Mouse (Mus musculus) heart, postnatal 36 days (tissue): ENCODE data around the gene Agap2. TPM values are rescaled to one million over a fixed set of nuclear protein-coding genes. Genes with fewer than 3 reads are reported as not detected.

Experiments used
- DNase-seq, 2 experiments: peaks; one replicate each; pipeline ENCODE4 v3.0.0; 2021 to 2022
- intact Hi-C: fragments of 180-260 bp; cut with DNase I; formaldehyde crosslinking; loops from one replicate; pipeline ENCODE4 v1.15.1; 2025
- total RNA-seq, 2 experiments: library from RNA; stranded (reverse); gene quantifications; 2 replicates each; pipeline ENCODE4 v1.2.3; 2021

The Agap2 gene
- total RNA-seq = 1 to 10 TPM; 5.6 to 7.0 TPM

DNA sequence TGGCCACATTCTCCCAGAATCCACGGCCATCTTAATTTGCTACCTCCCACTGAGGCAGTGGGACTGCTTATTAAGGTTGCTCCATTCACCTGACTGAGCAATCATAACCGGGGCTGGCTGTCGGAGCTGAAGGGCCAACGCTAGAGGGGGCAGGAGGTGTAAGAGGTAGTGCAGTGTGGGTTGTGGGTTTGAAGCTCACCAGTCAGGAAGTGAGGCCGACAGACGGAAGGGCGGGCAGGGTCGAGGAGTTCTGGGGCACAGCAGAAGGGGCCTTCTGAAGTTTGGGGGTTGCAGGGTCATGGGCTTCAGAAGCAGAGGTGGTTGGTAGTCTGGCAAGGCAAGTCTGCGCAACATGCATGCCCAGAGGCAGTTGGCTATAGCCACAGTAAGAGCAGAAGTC is at the start of gene Agap2:
Gene Agap2, plus strand, starts transcription at position 205 of the 400 bp plus-strand sequence.
- intact Hi-C loops = no loop called here
- no peak for DNase-seq

DNA sequence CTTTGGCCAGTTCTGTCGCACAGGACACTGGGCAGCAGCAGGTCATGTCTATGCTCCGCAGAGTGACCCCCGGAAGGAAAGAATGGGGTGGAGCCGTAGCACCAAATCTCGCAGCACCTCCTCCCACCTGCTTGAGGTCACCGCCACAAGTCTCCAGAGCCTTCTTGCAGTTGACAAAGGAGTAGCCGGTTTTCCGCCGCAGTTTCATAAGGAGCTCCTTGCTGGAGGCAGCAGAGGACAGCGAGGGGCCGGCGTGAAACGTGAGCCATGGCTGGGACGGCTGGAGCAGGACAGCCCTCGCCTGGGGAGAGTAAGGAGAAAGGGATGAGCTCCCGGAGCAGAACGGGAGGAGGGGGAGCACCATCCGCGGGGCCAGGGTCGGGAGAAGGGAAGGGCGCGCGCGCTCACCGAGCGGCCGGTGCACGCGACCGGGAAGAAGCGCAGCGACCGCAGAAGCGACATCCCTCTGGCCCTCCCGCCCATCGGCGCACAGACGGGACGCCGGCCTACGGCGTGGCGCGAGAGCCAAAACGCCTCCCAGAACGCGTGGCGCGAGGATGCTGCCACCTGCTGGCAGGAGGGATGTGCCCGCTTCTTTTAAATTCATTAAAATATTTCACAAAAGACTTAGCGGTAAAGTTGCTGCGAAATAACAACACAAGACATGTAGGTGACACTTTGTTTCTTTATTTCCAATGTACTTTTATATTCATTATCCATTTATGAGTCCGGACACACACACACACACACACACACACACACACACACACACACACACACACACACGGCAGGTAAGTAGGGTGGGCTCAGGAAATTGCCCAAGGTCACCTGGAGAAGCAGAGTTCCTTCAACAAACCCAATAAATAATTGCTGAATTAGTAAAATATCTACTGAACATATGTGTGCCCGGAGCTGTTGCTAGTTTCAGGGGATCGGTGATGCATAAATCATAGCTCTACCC is 44.5 kb upstream of the Agap2 start, which contains the start of gene Tsfm:
Gene Tsfm, minus strand, starts transcription at position 505 of the 961 bp plus-strand sequence.
- peak; percentile 95 to 97 for DNase-seq
- intact Hi-C loops = loop anchor here (1.0 to 2.0 kb wide), 2 partner anchors 40 to 111 kb away; no protein-coding TSS in a partner anchor

DNA sequence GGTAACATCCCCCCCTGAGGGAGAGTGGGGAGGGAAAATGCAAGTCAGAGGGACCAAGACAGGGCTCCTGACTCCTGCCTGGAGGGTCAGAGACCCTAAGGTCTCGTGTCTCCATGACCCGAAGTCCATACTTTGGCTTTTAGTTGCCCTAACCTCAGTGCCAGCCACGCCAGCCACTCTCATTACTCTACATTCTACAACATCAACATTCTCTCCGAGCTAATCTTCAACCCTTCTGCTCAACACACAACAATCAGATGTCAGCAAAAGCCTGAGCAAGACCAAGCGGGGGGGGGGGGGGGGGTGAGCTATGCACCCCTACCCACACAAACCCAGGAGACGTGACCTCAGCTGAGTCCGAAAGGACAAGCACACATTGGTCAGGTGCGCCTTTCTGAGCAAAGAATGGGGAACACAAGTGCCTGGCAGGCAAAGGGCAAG is 41.8 kb upstream of the Agap2 start:
- no peak for DNase-seq
- intact Hi-C loops = no loop called here

DNA sequence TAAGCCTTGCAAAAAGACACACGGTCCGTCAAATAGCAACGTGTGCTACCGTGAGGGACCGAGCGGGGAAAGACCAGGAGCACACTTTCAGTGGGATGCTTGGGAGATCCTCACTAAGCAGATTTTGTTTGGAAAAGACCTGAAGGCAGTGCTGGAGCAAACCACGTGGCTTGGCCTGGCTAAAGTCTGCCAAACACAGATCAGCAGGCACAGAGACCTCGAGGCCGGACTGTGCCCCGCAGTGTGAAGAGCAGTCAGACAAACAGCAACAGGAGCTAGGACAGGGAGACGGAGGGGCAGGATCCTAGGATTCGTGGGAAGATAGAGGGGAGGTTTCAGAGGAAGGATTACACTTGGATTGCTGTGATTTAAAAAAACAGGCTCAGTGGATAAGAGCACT is 38.8 kb upstream of the Agap2 start:
- DNase-seq = no peak
- intact Hi-C loops = no loop called here

DNA sequence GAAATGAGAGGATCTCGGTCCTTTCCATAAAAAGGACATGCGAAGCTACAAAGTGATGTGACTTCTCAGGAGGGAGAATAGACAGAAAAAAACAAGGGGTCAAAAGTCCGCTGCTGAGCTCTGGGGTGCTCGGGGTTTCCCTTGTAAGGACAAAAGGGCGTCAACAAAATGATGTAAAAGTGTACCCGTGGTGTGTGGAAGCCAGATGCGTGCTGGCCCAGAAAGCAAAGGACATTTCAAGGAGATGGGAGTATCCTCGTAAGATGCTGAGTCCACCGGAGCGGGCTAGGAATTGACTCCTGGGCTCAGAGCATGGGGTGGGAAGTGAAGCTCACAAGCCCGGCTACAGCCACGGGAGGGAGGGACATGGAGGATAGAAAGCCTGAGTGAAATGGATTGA is 37.4 kb upstream of the Agap2 start:
- intact Hi-C loops = no loop called here
- DNase-seq = no peak

DNA sequence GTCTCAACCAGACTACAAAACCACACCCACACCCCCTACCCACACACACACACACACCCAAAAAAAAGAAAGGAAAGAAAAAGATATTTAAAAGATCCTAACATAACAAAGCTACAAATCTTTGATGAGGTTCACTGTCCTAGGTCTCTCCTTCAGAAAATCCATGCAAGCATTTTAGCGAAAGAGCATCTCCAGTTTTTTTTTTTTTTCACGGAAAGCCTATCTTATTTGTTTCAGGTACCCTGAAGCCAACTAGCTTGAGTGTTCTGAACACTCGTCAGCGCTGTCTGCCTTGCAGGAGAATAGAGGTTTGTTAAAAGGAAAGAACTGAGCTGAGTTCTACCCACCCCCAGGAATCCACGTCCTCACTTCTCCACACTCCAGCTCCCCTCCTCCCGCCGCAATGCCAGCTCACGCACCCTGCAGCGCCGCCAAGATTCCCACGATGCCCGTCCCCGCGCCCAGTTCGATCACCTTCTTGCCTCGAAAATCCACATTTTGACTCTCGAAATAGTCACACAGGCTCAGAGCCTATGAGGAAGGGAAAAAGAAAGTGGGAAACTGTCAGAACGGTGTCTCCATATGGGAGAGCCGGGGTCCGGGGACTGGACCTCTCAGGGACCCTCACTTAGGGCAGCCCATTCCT is 34.4 kb upstream of the Agap2 start:
- peak in 1 of 2 experiments; percentile 21 for DNase-seq
- intact Hi-C loops = no loop called here

DNA sequence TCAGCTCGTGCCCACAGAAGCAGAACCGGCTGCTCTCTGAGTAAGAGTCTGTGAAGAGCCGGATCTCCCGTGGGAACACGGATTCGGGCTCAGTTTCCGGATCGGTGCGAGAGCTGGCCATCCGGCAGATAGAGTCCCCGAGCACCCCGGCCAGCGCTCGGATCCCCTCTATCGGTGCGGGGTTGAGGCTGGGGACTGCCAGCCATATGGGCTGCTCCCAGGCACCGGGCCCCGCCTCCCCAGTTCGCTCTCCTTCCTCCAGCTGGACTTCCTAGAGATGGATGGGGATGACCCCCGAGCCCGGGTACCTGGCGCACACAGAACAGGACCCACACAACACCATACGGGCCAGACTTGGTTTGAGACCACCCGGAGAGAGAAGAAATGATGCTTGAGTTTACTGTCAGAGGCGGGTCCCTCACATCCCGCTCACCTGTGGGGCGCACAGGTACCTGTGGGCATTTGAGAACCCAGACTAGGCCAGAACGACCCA is 33.8 kb upstream of the Agap2 start, which contains the start of the genes Mettl1 and Eef1akmt3:
Gene Mettl1, plus strand, starts transcription at position 141 of the 493 bp plus-strand sequence.
Gene Eef1akmt3, minus strand, starts transcription at position 240 of the 493 bp plus-strand sequence.
- intact Hi-C loops = no loop called here
- no peak for DNase-seq

DNA sequence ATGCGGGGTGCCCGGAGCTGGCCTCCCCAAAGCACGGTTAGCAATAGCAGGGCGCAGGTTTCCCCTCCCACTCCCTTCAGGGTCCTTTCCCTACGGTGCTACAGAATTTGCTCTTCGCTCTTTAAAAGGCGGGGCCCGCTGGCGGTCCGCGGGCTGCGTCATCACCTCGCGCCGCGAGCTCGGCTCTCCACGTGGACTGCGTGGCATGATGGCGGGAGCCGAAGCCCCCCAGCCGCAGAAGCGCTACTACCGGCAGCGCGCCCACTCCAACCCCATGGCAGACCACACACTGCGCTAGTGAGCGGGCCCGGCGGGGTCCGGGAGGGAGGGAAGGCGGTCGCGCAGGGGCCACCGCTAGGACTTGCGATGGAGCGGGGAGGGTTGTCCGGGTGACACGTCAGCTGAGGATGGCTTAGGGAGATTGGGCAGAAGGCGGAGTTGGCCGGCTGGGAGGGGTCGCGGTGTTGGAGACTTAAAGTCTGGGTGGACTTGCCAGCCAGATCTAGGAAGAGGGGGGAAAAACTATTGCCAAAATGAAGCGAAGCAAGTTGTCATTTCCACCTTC is 33.2 kb upstream of the Agap2 start:
- intact Hi-C loops = no loop called here
- DNase-seq = peak; percentile 88 to 95

DNA sequence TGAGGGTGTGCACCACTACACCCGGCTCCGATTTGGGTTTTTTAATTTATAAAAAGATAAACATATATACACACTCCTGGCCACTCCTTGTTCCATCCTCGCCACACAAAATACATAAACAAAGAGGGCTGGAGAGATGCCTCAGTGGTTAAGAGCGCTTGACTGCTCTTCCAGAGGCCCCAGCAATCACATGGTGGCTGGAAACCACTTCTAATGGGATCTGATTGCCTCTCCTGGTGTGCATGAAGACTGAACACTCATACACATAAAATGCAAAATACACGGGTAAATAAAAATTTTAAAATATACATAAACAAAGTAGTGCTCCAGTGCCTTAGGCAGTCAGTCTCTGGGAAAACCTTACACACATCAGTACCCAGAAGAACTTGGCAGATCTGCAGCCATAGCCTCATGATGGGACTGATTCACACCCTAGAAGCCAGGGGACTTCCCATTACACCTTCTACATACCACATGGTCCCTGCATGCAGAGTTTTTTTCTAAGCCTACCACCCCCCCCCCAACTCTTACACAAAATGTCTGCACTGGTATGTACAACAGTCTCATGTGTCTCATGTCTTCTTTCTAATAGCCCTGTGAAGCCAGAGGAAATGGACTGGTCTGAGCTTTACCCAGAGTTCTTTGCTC is 32.5 kb upstream of the Agap2 start:
- DNase-seq = no peak
- intact Hi-C loops = no loop called here

DNA sequence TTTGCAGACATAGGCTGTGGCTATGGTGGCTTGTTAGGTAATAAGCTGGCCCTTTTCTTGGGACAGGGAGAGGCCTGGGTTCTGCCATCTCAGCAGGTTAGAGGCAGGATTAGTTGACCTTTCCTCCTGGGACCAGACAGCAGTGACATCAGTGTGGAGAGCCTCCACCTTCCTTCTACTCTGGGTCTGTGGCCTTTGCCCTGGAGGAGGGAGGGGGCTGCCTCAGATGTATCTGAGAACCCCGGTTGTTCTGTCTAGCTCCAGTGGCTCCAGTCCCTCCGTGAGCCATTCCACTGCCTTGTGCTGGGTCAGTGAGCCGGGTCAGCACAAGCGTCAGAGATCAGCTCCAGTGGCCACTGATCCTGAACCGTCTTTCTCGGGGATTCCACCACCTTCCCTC is 31.9 kb upstream of the Agap2 start:
- intact Hi-C loops = no loop called here
- no peak for DNase-seq

DNA sequence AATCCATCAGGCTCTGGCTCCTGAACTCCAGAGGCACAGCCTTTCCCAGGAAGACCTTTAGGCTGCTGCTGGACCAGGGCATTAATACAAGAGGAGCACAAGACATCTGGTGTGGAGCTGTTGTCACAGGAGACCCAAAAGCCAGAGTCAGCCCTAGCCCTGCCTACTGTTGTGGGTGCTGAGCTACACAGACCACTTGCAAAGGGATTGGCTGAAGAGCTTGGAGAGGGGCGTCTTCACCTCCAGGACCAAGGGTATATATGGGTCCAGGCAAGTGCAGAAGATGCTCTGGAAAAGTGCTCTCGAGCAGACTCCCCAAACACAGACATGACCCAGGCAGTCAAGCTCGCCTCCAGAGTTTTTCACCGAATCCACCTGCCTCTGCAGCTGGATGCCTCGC is 27.1 kb upstream of the Agap2 start, which contains the start of gene Cyp27b1:
Gene Cyp27b1, plus strand, starts transcription at position 297 of the 400 bp plus-strand sequence.
- intact Hi-C loops = no loop called here
- no peak for DNase-seq

DNA sequence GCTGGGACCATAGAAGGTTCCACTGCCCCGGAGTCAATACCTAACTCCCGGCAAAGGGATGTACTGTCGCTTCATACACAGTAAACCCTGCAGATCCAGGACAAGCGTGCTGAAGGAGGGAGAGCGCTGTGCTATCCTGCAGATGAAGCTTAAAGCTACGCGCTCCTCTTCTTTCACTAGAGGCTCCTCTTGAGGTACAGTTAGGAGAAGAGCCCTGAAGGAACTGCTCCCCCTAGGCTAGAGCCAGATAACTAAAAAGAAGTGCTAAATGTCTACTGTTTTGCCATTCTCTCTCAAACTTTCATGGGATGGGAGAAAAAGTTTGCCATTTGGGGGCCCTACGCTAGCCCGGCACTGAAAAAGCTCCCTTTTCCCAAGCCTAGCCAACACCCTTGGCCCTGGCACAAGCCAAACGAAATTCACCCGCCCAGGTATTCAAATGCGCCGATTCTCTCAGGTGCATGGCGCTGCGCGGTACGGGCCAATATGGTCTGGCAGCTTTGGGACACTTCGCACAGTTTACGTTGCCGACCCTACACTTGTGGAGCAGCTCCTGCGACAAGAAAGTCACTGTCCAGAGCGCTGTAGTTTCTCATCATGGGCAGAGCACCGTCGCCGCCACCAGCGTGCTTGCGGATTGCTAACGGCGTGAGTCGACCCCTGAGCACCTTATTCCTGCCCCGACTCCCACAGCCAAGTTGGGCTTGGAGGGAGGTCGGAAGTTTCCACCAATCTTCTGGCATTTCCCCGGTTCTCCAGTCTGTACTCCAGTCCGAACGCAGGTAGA is 26.3 kb upstream of the Agap2 start:
- no peak for DNase-seq
- intact Hi-C loops = no loop called here

DNA sequence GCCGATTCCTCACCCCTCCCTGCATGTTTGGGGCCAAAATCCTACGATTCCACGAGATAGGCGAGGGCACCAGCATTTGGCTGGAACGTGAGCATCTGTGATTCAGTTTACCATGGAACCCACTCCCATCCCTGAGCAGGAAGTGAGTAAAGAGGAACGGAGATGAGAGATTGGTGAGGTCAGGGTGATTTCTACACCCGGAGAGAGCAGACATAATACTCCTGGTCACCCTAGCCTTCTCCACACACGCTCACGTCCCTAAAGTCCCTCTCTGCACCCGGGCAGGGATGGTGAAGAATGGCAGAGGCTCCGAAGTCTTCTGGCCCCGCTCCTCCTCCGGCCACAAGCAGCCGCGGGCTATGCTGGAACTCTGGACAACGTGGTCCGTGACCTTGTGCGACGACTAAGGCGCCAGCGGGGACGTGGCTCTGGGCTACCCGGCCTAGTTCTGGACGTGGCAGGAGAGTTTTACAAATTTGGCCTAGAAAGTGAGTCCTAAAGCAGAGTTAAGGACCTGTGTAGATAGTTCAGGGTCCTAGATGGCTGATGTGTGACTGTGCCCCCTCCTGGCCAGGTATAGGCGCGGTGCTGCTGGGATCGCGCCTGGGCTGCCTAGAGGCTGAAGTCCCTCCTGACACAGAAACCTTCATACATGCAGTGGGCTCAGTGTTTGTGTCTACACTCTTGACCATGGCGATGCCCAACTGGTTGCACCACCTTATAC is 25.5 kb upstream of the Agap2 start:
- intact Hi-C loops = no loop called here
- no peak for DNase-seq

DNA sequence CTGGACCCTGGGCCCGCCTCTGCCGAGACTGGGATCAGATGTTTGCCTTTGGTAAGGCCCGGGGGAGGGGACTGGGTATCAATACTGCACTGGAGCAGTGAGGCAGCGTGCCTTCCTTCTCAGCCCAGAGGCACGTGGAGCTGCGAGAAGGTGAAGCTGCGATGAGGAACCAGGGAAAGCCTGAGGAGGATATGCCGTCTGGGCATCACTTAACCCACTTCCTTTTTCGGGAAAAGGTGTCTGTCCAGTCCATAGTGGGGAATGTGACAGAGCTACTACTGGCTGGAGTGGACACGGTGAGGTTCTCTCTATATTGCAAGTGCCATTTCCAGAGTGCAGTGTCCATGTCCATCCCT is 25.0 kb upstream of the Agap2 start:
- intact Hi-C loops = no loop called here
- no peak for DNase-seq

DNA sequence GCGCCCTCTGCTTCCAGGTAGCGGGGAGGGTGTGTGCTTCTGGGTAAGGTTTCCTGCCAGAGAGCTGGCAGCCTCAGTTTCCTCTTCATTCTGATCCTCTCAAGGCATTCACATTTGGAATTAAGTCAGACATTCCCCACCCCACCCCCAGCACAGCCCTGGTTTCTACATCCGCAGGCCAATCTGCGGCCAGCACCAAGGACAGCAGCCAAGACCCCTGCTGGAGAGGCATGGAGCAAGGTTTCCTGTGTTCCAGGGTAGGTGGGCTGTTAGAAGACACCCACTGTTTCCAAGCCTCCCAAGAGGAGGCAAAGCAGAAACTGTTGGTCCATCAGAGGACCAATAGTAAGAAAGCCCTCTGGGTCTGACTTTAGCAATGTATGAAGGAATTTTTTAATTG is 20.4 kb upstream of the Agap2 start:
- DNase-seq = no peak
- intact Hi-C loops = no loop called here

DNA sequence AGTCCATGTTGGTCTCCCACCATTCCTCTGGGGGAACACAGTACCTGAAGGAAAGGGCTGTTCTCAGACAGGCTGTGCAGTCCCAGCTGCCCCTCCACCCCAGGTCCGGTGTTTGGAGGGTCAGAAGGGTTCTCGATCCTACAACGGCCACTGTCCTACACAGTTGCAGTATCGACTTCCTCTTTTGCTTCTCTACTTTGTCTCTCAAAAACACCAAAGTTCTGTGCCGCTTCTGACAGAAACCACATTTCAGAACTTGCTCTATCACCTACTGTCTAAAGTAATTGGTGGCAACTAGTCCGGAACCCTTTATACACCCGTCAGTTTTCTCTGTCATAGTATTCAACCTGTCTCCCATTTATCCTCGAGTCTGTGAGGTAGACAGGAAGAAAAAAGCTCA is 19.7 kb upstream of the Agap2 start:
- no peak for DNase-seq
- intact Hi-C loops = no loop called here

DNA sequence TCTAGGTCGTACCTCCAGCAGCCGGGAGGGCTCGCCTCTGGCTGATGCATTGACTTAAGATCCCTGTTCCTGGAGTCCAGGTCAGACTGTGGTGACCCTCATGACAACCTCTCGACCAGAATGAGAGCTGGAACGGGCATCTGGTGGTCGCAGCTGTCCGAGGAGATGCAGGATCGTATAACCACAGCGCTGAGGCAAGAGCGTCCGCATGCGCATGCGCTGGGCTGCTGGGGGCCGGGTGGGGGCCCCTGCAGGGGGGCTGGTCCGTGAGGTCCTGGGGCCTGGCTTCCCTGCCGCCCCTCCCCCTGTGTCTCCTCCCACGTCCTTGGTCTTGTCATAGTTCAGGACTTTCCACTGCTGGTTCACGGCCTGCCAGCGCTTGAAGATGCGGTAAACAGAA is 18.6 kb upstream of the Agap2 start:
- DNase-seq = no peak
- intact Hi-C loops = no loop called here

DNA sequence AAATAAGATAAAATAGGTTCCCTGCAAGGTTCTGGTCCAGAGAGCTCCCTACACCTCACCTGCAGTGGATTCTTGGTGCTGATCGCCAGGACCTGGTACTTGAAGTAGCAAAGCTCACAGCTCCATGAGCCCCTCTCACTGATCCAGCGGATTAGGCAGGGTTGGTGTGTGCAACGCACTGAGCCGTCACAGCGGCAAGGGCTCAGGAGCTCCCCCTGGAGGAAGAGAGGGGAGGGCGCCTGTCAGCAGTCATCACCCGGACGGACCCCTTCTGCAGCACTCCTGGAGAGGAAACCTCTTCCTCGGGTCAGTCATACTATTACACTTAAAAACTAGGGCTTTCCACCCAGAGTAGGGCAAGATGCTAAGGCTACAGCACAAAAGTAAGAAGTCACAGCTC is 16.9 kb upstream of the Agap2 start:
- peak; percentile 76 to 81 for DNase-seq
- intact Hi-C loops = no loop called here

DNA sequence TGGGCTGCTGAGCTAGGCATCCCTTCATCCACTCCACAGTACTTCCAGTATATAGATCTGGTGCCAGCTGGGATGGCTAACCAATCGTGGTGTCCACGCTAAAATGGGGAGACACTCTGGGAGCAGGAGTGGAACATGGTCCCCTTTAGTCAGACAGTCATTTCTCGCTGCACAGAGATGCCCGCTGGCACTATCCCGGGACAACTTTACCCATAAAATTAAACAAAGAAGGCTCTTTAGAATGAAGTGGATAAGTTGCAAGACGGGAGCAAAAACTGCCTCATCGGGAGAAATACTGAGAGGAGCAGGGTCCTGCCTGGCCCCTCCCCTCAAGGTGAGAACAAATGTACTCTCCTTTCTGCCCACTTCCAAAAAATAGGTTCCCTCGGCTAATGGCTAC is 16.4 kb upstream of the Agap2 start:
- intact Hi-C loops = no loop called here
- no peak for DNase-seq
